Mouse (Mus musculus) lung, postnatal 0 days (tissue): ENCODE measurements around the gene Gm43302. TPM values are rescaled to one million over a fixed set of nuclear protein-coding genes. Genes with fewer than 3 reads are reported as not detected.
"Not testable (repeated sequence)": the region's sequence is repeated elsewhere in the genome, so short reads cannot be mapped to it uniquely, and the experiment has no call there.

Experiments used
- ATAC-seq: fragments of 200-750 bp; cut with Nextera tagmentation; 2 replicates; pipeline ENCODE4 v1.8.0; 2017; ENCODE audit warnings: moderate library complexity
- DNase-seq: peaks from one replicate; pipeline ENCODE4 v3.0.0-alpha.2; 2016; ENCODE audit warnings: low spot score
- H3K27ac ChIP-seq: fragments of 300-500 bp; sonication (generic); 2 replicates; pipeline ENCODE4 v1.5.1; 2014; ENCODE audit warnings: antibody characterized with exemption, mild to moderate bottlenecking, low read length, mixed read lengths
- H3K27me3 ChIP-seq: fragments of 300-500 bp; sonication (generic); replicated peaks from 2 replicates; pipeline ENCODE4 v1.6.1; 2014; ENCODE audit warnings: low read length, mixed read lengths; ENCODE audit not compliant: insufficient read depth
- H3K36me3 ChIP-seq: fragments of 300-500 bp; sonication (generic); 2 replicates; pipeline ENCODE4 v1.6.1; 2014; ENCODE audit warnings: low read length, mixed read lengths; ENCODE audit not compliant: insufficient read depth
- H3K4me1 ChIP-seq: fragments of 300-500 bp; sonication (generic); 2 replicates; pipeline ENCODE4 v1.6.1; 2014; ENCODE audit warnings: antibody characterized with exemption, low read depth, low read length, mixed read lengths; ENCODE audit not compliant: insufficient read depth
- H3K4me2 ChIP-seq: fragments of 300-500 bp; sonication (generic); replicated peaks from 2 replicates; pipeline ENCODE4 v1.6.1; 2014; ENCODE audit warnings: low read depth, mild to moderate bottlenecking, low read length, moderate library complexity, mixed read lengths
- H3K4me3 ChIP-seq: fragments of 300-500 bp; sonication (generic); 2 replicates; pipeline ENCODE4 v1.5.1; 2014; ENCODE audit warnings: low read depth, low read length
- H3K9ac ChIP-seq: fragments of 300-500 bp; sonication (generic); replicated peaks from 2 replicates; pipeline ENCODE4 v1.6.1; 2014; ENCODE audit warnings: low read depth, mild to moderate bottlenecking
- H3K9me3 ChIP-seq: fragments of 300-500 bp; sonication (generic); 2 replicates; pipeline ENCODE4 v1.6.1; 2016; ENCODE audit warnings: low read length, mixed read lengths
- CTCF ChIP-seq: IDR thresholded peaks from 2 replicates; pipeline ENCODE4 v1.5.1; 2016; ENCODE audit warnings: antibody characterized with exemption, mild to moderate bottlenecking
- EP300 ChIP-seq: IDR thresholded peaks from 2 replicates; pipeline ENCODE4 v1.6.1; 2016; ENCODE audit warnings: antibody characterized with exemption, mild to moderate bottlenecking, control low read depth
- WGBS: fragments of 180-500 bp; shearing (Covaris S2); extraction: QIAGEN DNeasy Blood & Tissue Kit; methylation state at CpG from one replicate; pipeline ENCODE4 v1.1.7; 2014; 5-methylcytosine and 5-hydroxymethylcytosine counted together
- polyA plus RNA-seq: library from polyadenylated mRNA; unstranded; fragments of >200 nt; fragmentation: Nextera tagmentation; extraction: Ambion mirVana; gene quantifications from 2 replicates; pipeline ENCODE4 v1.2.1, GENCODE M21; 2015

Gm43302 gene
- polyA plus RNA-seq, 1 experiment from 2014 or later = 0.07 TPM

DNA sequence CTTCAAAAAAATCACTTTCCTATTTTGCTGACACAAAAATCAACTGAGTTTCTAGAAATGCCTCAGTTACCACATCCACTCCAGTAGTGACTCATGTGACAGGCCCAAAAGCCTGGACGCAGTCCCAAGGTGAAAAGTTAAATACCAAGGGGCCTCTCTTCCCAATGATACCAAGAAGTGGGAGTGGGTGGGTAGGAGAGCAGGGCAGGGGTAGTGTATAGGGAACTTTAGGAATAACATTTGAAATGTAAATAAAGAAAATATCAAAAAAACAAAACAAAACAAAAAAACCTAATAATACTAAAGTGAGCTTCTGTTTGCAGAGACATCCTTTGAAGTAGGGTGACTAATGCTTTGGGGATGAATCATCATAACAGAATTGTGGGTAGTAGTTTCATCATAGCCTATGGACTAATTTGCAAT is 12.7 kb upstream of the Gm43302 start:
- Histone ChIP-seq H3K9ac (no peak overlapping the region), H3K27ac (no peak overlapping the region), H3K4me2 (no peak overlapping the region), H3K4me3 (no peak overlapping the region), H3K9me3 (no peaks in the 10 kb centered on the region), H3K36me3 (no peaks in the 10 kb centered on the region), H3K4me1 (no peaks in the 10 kb centered on the region), H3K27me3 (no peaks in the 10 kb centered on the region)
- no peak for DNase-seq
- 49% methylated on average over 1 of the region's 1 CpGs for WGBS
- TF ChIP-seq CTCF (no peak), EP300 (no peak)
- no peak for ATAC-seq

DNA sequence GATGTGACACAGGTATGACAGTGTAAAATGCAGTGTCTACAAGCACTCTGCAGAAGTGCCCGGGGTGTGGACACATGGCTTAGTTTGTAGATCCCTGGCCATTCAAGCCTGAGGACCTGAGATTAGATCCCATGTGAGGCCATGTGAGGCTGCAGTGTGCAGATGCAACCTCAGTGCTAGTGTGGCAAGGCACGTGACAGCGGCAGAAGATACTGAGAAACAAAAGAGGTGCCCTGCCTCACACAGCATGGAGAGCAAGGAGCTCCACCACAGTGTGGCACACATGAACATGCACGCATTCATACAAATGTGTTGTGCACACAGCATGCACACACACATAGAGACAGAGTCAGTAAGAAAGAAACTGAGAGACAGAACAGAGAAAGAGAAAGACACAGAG is 12.2 kb upstream of the Gm43302 start:
- not testable (repeated sequence) for H3K9ac ChIP-seq, H3K9me3 ChIP-seq, H3K27me3 ChIP-seq, H3K27ac ChIP-seq, H3K4me2 ChIP-seq, ATAC-seq, H3K4me1 ChIP-seq, H3K36me3 ChIP-seq, DNase-seq, H3K4me3 ChIP-seq
- 91% methylated on average over 4 of the region's 4 CpGs for WGBS

DNA sequence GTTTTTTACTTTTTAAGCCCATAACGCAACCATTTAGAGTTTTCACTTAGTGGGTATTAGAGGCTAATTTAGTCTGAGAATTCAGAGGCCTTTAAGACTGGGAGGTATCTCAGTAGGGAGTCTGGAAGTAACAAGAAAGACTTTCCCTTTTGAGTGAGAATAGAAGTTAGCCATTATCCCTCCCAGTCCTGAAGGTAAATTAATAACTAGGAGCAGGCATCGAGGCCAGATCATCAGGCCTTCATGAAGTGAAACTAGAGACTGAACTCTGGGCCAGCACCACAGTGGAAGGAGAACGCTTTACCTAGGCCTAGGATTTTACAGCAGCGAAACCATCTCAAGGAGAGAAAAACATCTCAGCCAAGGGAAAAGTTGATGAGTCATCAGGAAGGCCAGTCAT is 8.5 kb upstream of the Gm43302 start:
- Histone ChIP-seq H3K9me3 (no peaks in the 10 kb centered on the region), H3K27me3 (no peaks in the 10 kb centered on the region), H3K27ac (no peak overlapping the region), H3K4me1 (no peaks in the 10 kb centered on the region), H3K9ac (no peak overlapping the region), H3K36me3 (no peaks in the 10 kb centered on the region), H3K4me2 (no peak overlapping the region), H3K4me3 (no peak overlapping the region)
- DNase-seq (no peak), ATAC-seq (no peak)
- TF ChIP-seq EP300 (no peak), CTCF (no peak)
- WGBS = 83% methylated on average over 4 of the region's 4 CpGs

DNA sequence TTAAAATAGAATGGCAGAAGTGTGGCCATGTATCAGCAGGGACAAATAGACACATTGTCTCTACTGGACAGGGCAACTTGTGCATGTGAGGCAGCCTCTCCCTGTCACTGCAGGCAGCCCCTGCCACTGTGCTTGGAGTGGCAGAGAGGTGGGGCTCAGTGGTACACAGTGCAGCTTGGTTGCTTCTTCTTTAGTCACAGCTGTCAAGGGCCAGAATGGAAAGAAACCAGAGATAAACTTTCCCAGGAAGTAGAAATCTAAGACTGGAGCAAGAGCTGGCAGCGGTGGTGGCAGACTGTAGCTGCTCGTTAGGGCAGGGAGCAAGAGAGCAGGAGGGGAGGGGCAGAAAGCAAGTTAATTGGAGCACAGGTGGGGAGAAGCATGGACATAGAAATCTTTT is 8.0 kb upstream of the Gm43302 start:
- no peaks in the 10 kb centered on the region for H3K27me3 ChIP-seq
- H3K36me3 ChIP-seq = no peaks in the 10 kb centered on the region
- ATAC-seq = peak; percentile 30; the same call in 1 of the 2 replicates
- H3K4me1 ChIP-seq = no peaks in the 10 kb centered on the region
- no peak overlapping the region for H3K9ac ChIP-seq
- H3K27ac ChIP-seq = no peak overlapping the region
- no peaks in the 10 kb centered on the region for H3K9me3 ChIP-seq
- TF ChIP-seq CTCF (no peak), EP300 (no peak)
- WGBS = 26% methylated on average over 2 of the region's 2 CpGs
- DNase-seq = no peak
- H3K4me2 ChIP-seq = no peak overlapping the region
- H3K4me3 ChIP-seq = no peak overlapping the region

DNA sequence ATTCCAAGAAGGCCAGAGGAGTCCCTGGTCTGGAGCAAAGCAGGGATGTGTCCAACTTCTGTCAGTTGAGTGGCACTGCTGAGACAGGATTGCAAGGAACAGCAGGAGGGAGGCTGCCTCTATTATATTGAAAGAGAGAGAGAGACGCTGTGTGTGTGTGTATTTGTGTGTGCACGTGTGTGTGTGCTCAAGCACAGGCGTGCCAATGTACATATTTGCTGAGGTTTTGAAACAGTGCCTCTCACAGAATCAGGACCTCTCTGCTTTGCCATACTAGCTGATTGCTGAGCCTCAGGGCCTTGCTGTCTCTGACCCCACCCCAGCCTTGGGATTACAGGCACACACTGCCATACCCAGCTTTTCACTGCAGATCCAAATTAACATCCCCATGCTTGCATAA is 2.3 kb upstream of the Gm43302 start:
- H3K4me3 ChIP-seq = no peak overlapping the region
- TF ChIP-seq CTCF = no peak
- TF ChIP-seq EP300 = no peak
- ATAC-seq = peak; percentile 50
- H3K4me2 ChIP-seq = no peak overlapping the region
- no peak overlapping the region for H3K27ac ChIP-seq
- H3K4me1 ChIP-seq = no peaks in the 10 kb centered on the region
- WGBS = 57% methylated on average over 3 of the region's 3 CpGs
- no peaks in the 10 kb centered on the region for H3K9me3 ChIP-seq
- no peaks in the 10 kb centered on the region for H3K36me3 ChIP-seq
- H3K9ac ChIP-seq = no peak overlapping the region
- peak; percentile 46 for DNase-seq
- H3K27me3 ChIP-seq = no peaks in the 10 kb centered on the region

DNA sequence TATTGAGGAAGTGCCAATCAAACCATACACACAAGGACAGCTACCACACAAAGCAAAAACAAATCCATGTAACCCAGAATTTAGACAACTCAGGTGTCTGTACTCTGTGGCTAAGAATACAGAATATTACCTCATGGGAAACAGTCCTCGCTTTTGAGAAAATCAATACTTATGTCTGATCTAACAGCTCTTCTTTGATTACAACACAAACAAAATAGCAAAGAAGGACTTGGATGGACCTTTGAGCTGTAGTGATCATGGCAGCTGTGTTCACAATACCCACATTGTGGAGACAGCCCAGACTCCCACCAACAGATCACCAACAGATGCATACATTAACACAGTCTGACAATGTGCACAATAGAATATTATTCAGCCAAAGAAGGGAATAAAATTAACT is 1.0 kb downstream of the Gm43302 start:
- TF ChIP-seq CTCF (no peak), EP300 (no peak)
- Histone ChIP-seq H3K4me1 (no peaks in the 10 kb centered on the region), H3K4me3 (no peak overlapping the region), H3K4me2 (no peak overlapping the region), H3K9me3 (no peaks in the 10 kb centered on the region), H3K9ac (no peak overlapping the region), H3K27ac (no peak overlapping the region), H3K36me3 (no peaks in the 10 kb centered on the region), H3K27me3 (no peaks in the 10 kb centered on the region)
- DNase-seq (no peak), ATAC-seq (no peak)
- WGBS = 91% methylated on average over 1 of the region's 1 CpGs

DNA sequence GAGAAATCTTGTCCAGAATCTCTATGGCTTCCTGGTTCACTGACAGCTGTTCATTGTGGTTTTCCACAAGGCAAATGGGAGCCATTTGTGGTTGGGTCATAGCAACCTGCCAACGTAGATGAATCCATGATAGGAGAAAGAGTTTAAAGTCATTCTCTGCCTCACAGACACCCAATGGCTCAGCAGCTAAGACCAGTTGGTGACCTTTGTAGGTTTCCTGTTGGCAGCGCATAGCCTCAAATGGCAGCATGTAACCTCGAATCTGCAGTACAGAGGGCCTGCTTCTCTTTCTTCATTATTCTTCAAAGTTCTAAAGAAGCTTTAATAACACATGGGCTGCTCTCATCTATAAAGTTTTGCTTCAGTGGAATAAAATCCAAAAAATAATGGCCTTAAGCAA is 2.6 kb downstream of the Gm43302 start:
- not testable (repeated sequence) for H3K36me3 ChIP-seq, H3K9ac ChIP-seq, ATAC-seq, H3K9me3 ChIP-seq, H3K4me1 ChIP-seq, H3K27ac ChIP-seq, H3K4me3 ChIP-seq, H3K4me2 ChIP-seq, H3K27me3 ChIP-seq, DNase-seq
- WGBS = 90% methylated on average over 3 of the region's 3 CpGs

DNA sequence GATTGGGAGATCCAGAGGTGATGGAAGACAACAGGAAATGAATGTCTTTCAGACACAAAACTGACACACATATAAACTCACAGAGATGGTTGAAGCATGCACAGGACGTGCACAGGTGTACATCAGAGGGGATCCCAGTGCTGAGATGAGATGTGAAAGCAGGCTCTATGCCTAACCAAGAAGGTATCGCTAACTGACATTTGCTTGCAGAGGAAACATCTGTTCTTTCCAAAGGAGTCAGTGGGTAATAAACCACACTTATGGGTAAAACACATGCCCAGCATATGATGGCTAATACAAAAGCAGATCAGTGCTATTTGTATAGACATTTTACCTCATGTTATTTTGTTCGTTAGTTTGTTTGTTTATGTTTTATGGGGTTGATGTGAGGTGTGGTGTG is 32.8 kb downstream of the Gm43302 start:
- H3K36me3 ChIP-seq, H3K4me2 ChIP-seq, H3K4me3 ChIP-seq, DNase-seq, ATAC-seq, H3K27ac ChIP-seq, H3K9ac ChIP-seq, H3K27me3 ChIP-seq, H3K4me1 ChIP-seq, H3K9me3 ChIP-seq: not testable (repeated sequence)
- WGBS = no CpG with 5 or more reads among the region's 3 CpGs
